Mouse (Mus musculus) ES-Bruce4 (cell line): ENCODE results near the gene Rab11a.
"Not testable (repeated sequence)": the region's sequence is repeated elsewhere in the genome, so short reads cannot be mapped to it uniquely, and the experiment has no call there.

Experiments
- CTCF ChIP-seq: IDR thresholded peaks from one replicate; pipeline ENCODE4 v1.8.1; 2011; ENCODE audit warnings: low read depth, low read length
- EP300 ChIP-seq: IDR thresholded peaks from 2 replicates; pipeline ENCODE4 v1.6.1; 2011; ENCODE audit warnings: low read depth, low read length; ENCODE audit not compliant: insufficient read depth
- POLR2A ChIP-seq: IDR thresholded peaks from one replicate; pipeline ENCODE4 v1.8.1; 2011; ENCODE audit warnings: low read length; ENCODE audit not compliant: insufficient read depth

DNA sequence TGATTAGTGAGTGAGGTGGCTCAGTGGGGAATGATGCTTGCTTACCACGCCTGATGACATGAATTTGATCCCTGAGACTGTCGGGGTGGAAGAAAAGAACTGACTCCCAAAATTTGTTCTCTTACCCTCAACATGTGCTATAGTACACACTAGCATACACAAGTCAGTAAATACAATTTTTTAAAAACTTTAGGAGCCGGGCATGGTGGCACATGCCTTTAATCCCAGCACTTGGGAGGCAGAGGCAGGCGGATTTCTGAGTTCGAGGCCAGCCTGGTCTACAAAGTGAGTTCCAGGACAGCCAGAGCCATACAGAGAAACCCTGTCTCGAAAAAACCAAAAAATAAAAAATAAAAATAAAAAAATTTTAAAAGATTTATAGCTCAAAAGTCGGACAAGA is 2.6 kb downstream of the Rab11a start:
- TF ChIP-seq CTCF, POLR2A, EP300: not testable (repeated sequence)
